Mouse (Mus musculus) kidney, adult 2 months (tissue): ENCODE data around the gene Thoc5. TPM values are rescaled to one million over a fixed set of nuclear protein-coding genes. Genes with fewer than 3 reads are reported as not detected.
A peak's percentile ranks its signal among the peaks of the same experiment; 100 is the strongest.

Experiments
- DNase-seq: peaks from one replicate; pipeline ENCODE4 v3.0.0; 2021
- H3K27ac ChIP-seq: fragments of 200-500 bp; 2 replicates; pipeline ENCODE4 v1.5.1; 2012; ENCODE audit warnings: low read depth, low read length, control low read depth, inconsistent platforms; ENCODE audit not compliant: insufficient read depth
- H3K27me3 ChIP-seq: fragments of 200-500 bp; replicated peaks from 2 replicates; pipeline ENCODE4 v1.6.1; 2012; ENCODE audit warnings: mild to moderate bottlenecking, moderate library complexity, low read length, inconsistent platforms; ENCODE audit not compliant: control insufficient read depth, insufficient read depth
- H3K36me3 ChIP-seq: fragments of 200-500 bp; 2 replicates; pipeline ENCODE4 v1.6.1; 2012; ENCODE audit warnings: mild to moderate bottlenecking, moderate library complexity, low read length, inconsistent platforms; ENCODE audit not compliant: control insufficient read depth, insufficient read depth
- H3K4me1 ChIP-seq: fragments of 200-500 bp; 2 replicates; pipeline ENCODE4 v1.6.1; 2011; ENCODE audit warnings: low read length; ENCODE audit not compliant: control insufficient read depth, insufficient read depth
- H3K4me3 ChIP-seq: fragments of 200-500 bp; 2 replicates; pipeline ENCODE4 v1.5.1; 2011; ENCODE audit warnings: mild to moderate bottlenecking, low read depth, low read length, control low read depth; ENCODE audit not compliant: insufficient read depth
- CTCF ChIP-seq: fragments of 200-500 bp; conservative IDR thresholded peaks from 2 replicates; pipeline ENCODE4 v1.5.1; 2011; ENCODE audit warnings: low read depth, mild to moderate bottlenecking, control low read depth, low read length, moderate library complexity, mixed read lengths; ENCODE audit not compliant: insufficient read depth, insufficient read length
- POLR2A ChIP-seq: fragments of 200-500 bp; IDR thresholded peaks from one replicate; pipeline ENCODE4 v1.6.1; 2011; ENCODE audit warnings: low read depth, low read length, control low read depth
- WGBS: fragments of 180-500 bp; shearing (Covaris S2); methylation state at CpG from one replicate; pipeline ENCODE4 v1.1.7; 2018; 5-methylcytosine and 5-hydroxymethylcytosine counted together
- polyA plus RNA-seq: library from polyadenylated mRNA; depleted of rRNA; stranded (reverse); fragments of >200 nt; gene quantifications from 2 replicates; pipeline ENCODE4 v1.2.3, GENCODE M21; 2012

The Thoc5 gene
- polyA plus RNA-seq, 1 experiment, result 17.7 TPM

GRCm38 (mm10) chr11:4881087-4881486 is 14.0 kb upstream of the Thoc5 start:
- TF ChIP-seq POLR2A (no peak), CTCF (no peak)
- Histone ChIP-seq H3K4me3 (no peak overlapping the region), H3K4me1 (peaks cover 20% of the 10 kb centered on the region), H3K27ac (no peak overlapping the region), H3K27me3 (no peaks in the 10 kb centered on the region), H3K36me3 (no peaks in the 10 kb centered on the region)
- no peak for DNase-seq
- WGBS, result 85% methylated on average over 4 of the region's 4 CpGs

DNA sequence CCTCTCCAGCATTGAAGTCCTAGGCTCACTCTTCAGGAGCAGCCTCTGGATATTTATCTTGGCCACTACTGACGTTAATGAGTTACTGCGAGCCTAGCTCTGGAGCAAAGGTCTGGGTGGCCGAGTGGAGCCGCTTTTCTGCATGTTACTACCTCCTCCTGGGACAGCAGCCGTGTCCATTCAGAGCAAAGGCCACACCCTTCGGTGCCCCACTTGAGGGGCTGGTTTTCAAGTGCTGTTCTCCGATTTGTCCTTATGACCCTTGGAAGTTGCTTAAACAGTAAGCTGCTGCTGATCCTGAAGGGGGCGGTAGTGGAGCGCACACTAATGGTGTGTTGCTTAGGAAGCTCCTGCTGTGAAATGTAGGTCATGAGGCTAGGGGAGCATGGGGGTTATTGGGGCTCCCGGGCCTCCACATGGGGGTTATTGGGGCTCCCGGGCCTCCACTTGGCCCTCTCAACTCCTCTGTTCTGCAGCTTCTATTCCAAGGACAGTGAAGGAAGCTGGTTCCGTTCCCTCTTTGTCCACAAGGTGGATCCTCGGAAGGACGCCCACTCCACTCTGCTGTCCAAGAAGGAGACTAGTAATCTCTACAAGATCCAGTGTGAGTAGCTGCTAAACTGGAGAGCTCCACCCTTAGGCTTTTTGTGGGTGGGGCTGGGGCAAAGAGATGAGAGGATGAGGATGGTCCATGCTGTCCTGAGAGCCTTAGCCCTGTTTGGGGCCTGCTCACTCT is 12.1 kb upstream of the Thoc5 start:
- Histone ChIP-seq H3K4me1 (peaks cover 20% of the 10 kb centered on the region), H3K4me3 (no peak overlapping the region), H3K27me3 (no peaks in the 10 kb centered on the region), H3K27ac (no peak overlapping the region; the same call in 1 of the 2 replicates), H3K36me3 (no peaks in the 10 kb centered on the region)
- WGBS, result 26% methylated on average over 14 of the region's 14 CpGs
- DNase-seq, result peak; percentile 95
- peak; percentile 74 for TF ChIP-seq CTCF
- TF ChIP-seq POLR2A, result no peak

GRCm38 (mm10) chr11:4885385-4885903 is 9.7 kb upstream of the Thoc5 start:
- TF ChIP-seq POLR2A, result no peak
- TF ChIP-seq CTCF, result peak; percentile 64
- DNase-seq, result peak; percentile 65
- H3K4me1 ChIP-seq, result peaks cover 20% of the 10 kb centered on the region
- H3K4me3 ChIP-seq, result no peak overlapping the region
- H3K27me3 ChIP-seq, result no peaks in the 10 kb centered on the region
- no peaks in the 10 kb centered on the region; the same call in 1 of the 2 replicates for H3K36me3 ChIP-seq
- H3K27ac ChIP-seq, result no peak overlapping the region
- WGBS, result 59% methylated on average over 2 of the region's 2 CpGs

GRCm38 (mm10) chr11:4886987-4887386 is 8.1 kb upstream of the Thoc5 start:
- Histone ChIP-seq H3K4me1 (peaks cover 10% of the 10 kb centered on the region), H3K36me3 (no peaks in the 10 kb centered on the region; the same call in 1 of the 2 replicates), H3K27me3 (no peaks in the 10 kb centered on the region), H3K27ac (no peak overlapping the region), H3K4me3 (no peak overlapping the region)
- DNase-seq, result no peak
- 91% methylated on average over 3 of the region's 3 CpGs for WGBS
- no peak for TF ChIP-seq CTCF
- no peak for TF ChIP-seq POLR2A

- Histone ChIP-seq H3K27ac (no peak overlapping the region), H3K4me1 (no peaks in the 10 kb centered on the region; the same call in 1 of the 2 replicates), H3K27me3 (no peaks in the 10 kb centered on the region), H3K36me3 (no peaks in the 10 kb centered on the region; the same call in 1 of the 2 replicates), H3K4me3 (no peak overlapping the region)
- peak; percentile 55 for TF ChIP-seq CTCF
- TF ChIP-seq POLR2A, result no peak
- 71% methylated on average over 5 of the region's 5 CpGs for WGBS
- DNase-seq, result peak; percentile 24
These were observed 5.3 kb downstream of the Thoc5 start for GRCm38 (mm10) chr11:4900437-4900836.

DNA sequence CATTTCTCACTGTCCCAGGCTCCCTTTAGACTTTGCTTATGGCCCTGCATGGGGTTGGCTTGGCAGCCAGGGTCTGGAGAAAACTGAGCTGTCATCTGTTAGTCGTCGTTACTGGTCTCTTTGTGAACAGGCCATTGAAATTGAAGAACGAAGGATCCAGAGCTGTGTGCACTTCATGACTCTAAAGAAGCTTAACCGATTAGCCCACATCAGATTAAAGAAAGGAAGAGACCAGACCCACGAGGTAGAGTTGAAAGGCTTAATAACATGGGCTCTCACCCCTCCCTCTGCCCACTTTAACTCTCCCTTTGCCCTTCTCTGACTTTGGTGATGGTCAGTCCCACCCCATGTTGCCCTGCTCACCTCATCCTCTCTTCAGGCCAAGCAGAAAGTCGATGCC is 6.8 kb downstream of the Thoc5 start:
- DNase-seq, result no peak
- Histone ChIP-seq H3K4me1 (no peaks in the 10 kb centered on the region), H3K27ac (no peak overlapping the region), H3K4me3 (no peak overlapping the region), H3K27me3 (no peaks in the 10 kb centered on the region), H3K36me3 (no peaks in the 10 kb centered on the region; the same call in 1 of the 2 replicates)
- WGBS, result 88% methylated on average over 6 of the region's 6 CpGs
- no peak for TF ChIP-seq CTCF
- TF ChIP-seq POLR2A, result no peak

DNA sequence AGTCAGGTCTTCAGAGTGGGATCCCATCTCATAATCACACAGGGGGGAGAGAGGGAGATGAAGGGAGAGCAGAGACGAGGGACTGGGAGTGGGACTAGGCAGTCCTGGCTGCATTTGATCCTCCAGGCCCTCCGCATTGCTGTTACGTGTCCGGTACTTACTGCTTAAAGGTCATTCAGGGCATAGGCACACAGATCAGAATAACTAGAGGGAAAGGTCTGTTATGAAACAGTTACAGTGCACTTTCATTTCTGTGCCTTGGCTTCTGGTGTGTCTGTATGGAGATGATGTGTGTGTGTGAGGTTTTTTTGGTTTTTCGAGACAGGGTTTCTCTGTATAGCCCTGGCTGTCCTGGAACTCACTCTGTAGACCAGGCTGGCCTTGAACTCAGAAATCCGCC is 11.1 kb downstream of the Thoc5 start:
- Histone ChIP-seq H3K4me3 (no peak overlapping the region), H3K36me3 (no peaks in the 10 kb centered on the region; the same call in 1 of the 2 replicates), H3K27me3 (no peaks in the 10 kb centered on the region), H3K27ac (no peak overlapping the region), H3K4me1 (no peaks in the 10 kb centered on the region)
- WGBS, result 76% methylated on average over 6 of the region's 6 CpGs
- DNase-seq, result no peak
- TF ChIP-seq POLR2A, result no peak
- no peak for TF ChIP-seq CTCF
